Mouse (Mus musculus) megakaryocyte, embryonic 14.5 days (primary cell): ENCODE measurements around the gene Tada2a. TPM values are rescaled to one million over a fixed set of nuclear protein-coding genes. Genes with fewer than 3 reads are reported as not detected.

Source experiments
- H3K27me3 ChIP-seq: replicated peaks from 2 replicates; pipeline ENCODE3; 2012; ENCODE audit warnings: inconsistent platforms
- H3K36me3 ChIP-seq: replicated peaks from 2 replicates; pipeline ENCODE3; 2012; ENCODE audit warnings: low read length, inconsistent platforms, mixed read lengths
- H3K4me1 ChIP-seq: 2 replicates; pipeline ENCODE4 v1.6.1; 2012; ENCODE audit warnings: inconsistent platforms
- H3K4me3 ChIP-seq: replicated peaks from 2 replicates; pipeline ENCODE3; 2012; ENCODE audit warnings: moderate library complexity, mild to moderate bottlenecking, inconsistent platforms
- H3K9me3 ChIP-seq: 2 replicates; pipeline ENCODE4 v1.6.1; 2012; ENCODE audit warnings: inconsistent platforms
- FLI1 ChIP-seq: IDR thresholded peaks from 2 replicates; pipeline ENCODE4 v1.6.1; 2012; ENCODE audit warnings: low read length, inconsistent platforms, mixed read lengths
- GATA1 ChIP-seq: IDR thresholded peaks from 3 replicates; pipeline ENCODE4 v1.6.1; 2012; ENCODE audit warnings: mixed read lengths, low read length, inconsistent platforms, borderline replicate concordance
- polyA plus RNA-seq: library from polyadenylated mRNA; stranded (reverse); fragments of >175 nt; gene quantifications from 2 replicates; pipeline ENCODE4 v1.2.3, GENCODE M21; 2012; ENCODE audit warnings: low replicate concordance; ENCODE audit not compliant: insufficient read depth

Gene Tada2a
- polyA plus RNA-seq, 1 experiment: 0.67 TPM

- Histone ChIP-seq H3K9me3 (no peaks in the 10 kb centered on the region), H3K27me3 (peaks cover 23% of the 10 kb centered on the region), H3K4me3 (no peak overlapping the region), H3K36me3 (peaks cover 55% of the 10 kb centered on the region), H3K4me1 (peaks cover 8% of the 10 kb centered on the region)
- TF ChIP-seq GATA1: no peak
- no peak for TF ChIP-seq FLI1
These were observed 82.1 kb downstream of the Tada2a start for GRCm38 (mm10) chr11:84047270-84047669.

- no peaks in the 10 kb centered on the region for H3K9me3 ChIP-seq
- H3K4me1 ChIP-seq: peaks cover 9% of the 10 kb centered on the region
- peaks cover 14% of the 10 kb centered on the region for H3K27me3 ChIP-seq
- H3K4me3 ChIP-seq: no peak overlapping the region
- H3K36me3 ChIP-seq: peaks cover 71% of the 10 kb centered on the region
- TF ChIP-seq FLI1 (no peak), GATA1 (no peak)
These were observed 84.4 kb downstream of the Tada2a start for GRCm38 (mm10) chr11:84044988-84045387.

GRCm38 (mm10) chr11:84042808-84043762 is 86.3 kb downstream of the Tada2a start:
- Histone ChIP-seq H3K4me3 (no peak overlapping the region), H3K27me3 (peaks cover 4% of the 10 kb centered on the region), H3K4me1 (peaks cover 22% of the 10 kb centered on the region), H3K9me3 (no peaks in the 10 kb centered on the region), H3K36me3 (peaks cover 71% of the 10 kb centered on the region)
- no peak for TF ChIP-seq GATA1

GRCm38 (mm10) chr11:84040621-84041020 is 88.8 kb downstream of the Tada2a start:
- Histone ChIP-seq H3K36me3 (peaks cover 82% of the 10 kb centered on the region), H3K27me3 (no peaks in the 10 kb centered on the region), H3K4me3 (no peak overlapping the region), H3K4me1 (peaks cover 14% of the 10 kb centered on the region; the same call in 1 of the 2 replicates), H3K9me3 (no peaks in the 10 kb centered on the region)
- TF ChIP-seq GATA1 (no peak), FLI1 (no peak)

GRCm38 (mm10) chr11:84033671-84034070 is 95.7 kb downstream of the Tada2a start:
- Histone ChIP-seq H3K4me1 (peaks cover 11% of the 10 kb centered on the region), H3K9me3 (no peaks in the 10 kb centered on the region), H3K27me3 (no peaks in the 10 kb centered on the region), H3K36me3 (peaks cover 88% of the 10 kb centered on the region), H3K4me3 (no peak overlapping the region)
- no peak for TF ChIP-seq GATA1
- no peak for TF ChIP-seq FLI1

GRCm38 (mm10) chr11:84032559-84032958 is 96.8 kb downstream of the Tada2a start:
- H3K9me3 ChIP-seq: no peaks in the 10 kb centered on the region
- H3K4me1 ChIP-seq: peaks cover 8% of the 10 kb centered on the region
- peaks cover 89% of the 10 kb centered on the region for H3K36me3 ChIP-seq
- H3K27me3 ChIP-seq: no peaks in the 10 kb centered on the region
- TF ChIP-seq FLI1: no peak
- no peak for TF ChIP-seq GATA1
- no peak overlapping the region for H3K4me3 ChIP-seq

GRCm38 (mm10) chr11:84031971-84032370 is 97.4 kb downstream of the Tada2a start:
- no peak for TF ChIP-seq FLI1
- TF ChIP-seq GATA1: no peak
- peaks cover 8% of the 10 kb centered on the region for H3K4me1 ChIP-seq
- H3K9me3 ChIP-seq: no peaks in the 10 kb centered on the region
- no peak overlapping the region for H3K4me3 ChIP-seq
- H3K27me3 ChIP-seq: no peaks in the 10 kb centered on the region
- peaks cover 90% of the 10 kb centered on the region for H3K36me3 ChIP-seq

Other genes starting within 250 kb of the Tada2a start
- gene Ddx52, start 187.5 kb downstream of the Tada2a start, polyA plus RNA-seq: 0.81 TPM in 1 of 2 replicates, not detected in the other
- gene Synrg, start 165.2 kb downstream of the Tada2a start, polyA plus RNA-seq: 2.2 and 23.3 TPM in 2 replicates
- gene Dusp14, start 60.3 kb downstream of the Tada2a start, polyA plus RNA-seq: 14.5 and 17.1 TPM in 2 replicates
- 7.9 and 9.9 TPM in 2 replicates for gene Acaca, start 72 bp upstream of the Tada2a start, polyA plus RNA-seq
- gene Gm11437, start 37.9 kb upstream of the Tada2a start, polyA plus RNA-seq: not detected in 2 replicates